Mouse (Mus musculus) layer of hippocampus, adult 2 months (tissue): Measurements from ENCODE around the gene Ptprm. TPM values are rescaled to one million over a fixed set of nuclear protein-coding genes. Genes with fewer than 3 reads are reported as not detected.

Source experiments
- DNase-seq, 2 experiments: peaks; one replicate each; pipeline ENCODE4 v3.0.0; 2022; ENCODE audit warnings: low spot score in 2 of 2
- H3K27ac ChIP-seq: fragments of 200-600 bp; 2 replicates; pipeline ENCODE4 v1.8.1; 2022
- H3K4me3 ChIP-seq: fragments of 200-600 bp; 2 replicates; pipeline ENCODE4 v1.8.1; 2022; ENCODE audit warnings: mild to moderate bottlenecking
- CTCF ChIP-seq: fragments of 200-600 bp; conservative IDR thresholded peaks from 2 replicates; pipeline ENCODE4 v1.8.1; 2022; ENCODE audit warnings: antibody characterized with exemption, mild to moderate bottlenecking, moderate library complexity
- total RNA-seq, 2 experiments: library from RNA; stranded (reverse); gene quantifications; 2 replicates each; pipeline ENCODE4 v1.2.3; 2021

The Ptprm gene
- total RNA-seq, 2 experiments from 2014 or later: 21.1 to 26.4 TPM

- no peak for TF ChIP-seq CTCF
- Histone ChIP-seq H3K4me3 (no peak overlapping the region), H3K27ac (no peak overlapping the region)
- DNase-seq: no peak
Observed at GRCm38 (mm10) chr17:67215326-67215725, 138.9 kb downstream of the Ptprm start.

DNA sequence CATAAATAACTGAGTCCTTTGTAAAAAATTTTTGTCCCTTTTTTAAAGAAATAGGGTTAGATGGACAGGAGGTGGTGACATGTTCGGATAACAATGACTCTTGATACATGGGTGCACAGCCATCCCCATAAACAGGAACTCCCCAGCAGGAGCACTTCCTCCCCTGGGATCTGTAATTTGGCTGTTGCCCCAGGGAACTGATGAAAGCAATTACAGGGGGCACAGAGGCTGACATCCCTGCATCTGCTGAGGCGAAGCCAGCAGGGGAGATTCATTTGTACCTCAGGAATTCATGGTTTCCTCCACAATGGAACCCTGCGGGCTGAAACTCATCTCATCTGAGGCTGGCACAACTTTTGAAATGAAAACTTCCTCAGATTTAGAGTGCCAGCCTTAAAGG is 140.5 kb downstream of the Ptprm start:
- H3K27ac ChIP-seq: no peak overlapping the region
- no peak for TF ChIP-seq CTCF
- DNase-seq: no peak

GRCm38 (mm10) chr17:67209676-67210344 is 144.4 kb downstream of the Ptprm start:
- no peak for TF ChIP-seq CTCF
- H3K4me3 ChIP-seq: no peak overlapping the region
- no peak for DNase-seq
- no peak overlapping the region for H3K27ac ChIP-seq

More for the DNA sequence above, 140.5 kb downstream of the Ptprm start:
- no peak overlapping the region for H3K4me3 ChIP-seq

DNA sequence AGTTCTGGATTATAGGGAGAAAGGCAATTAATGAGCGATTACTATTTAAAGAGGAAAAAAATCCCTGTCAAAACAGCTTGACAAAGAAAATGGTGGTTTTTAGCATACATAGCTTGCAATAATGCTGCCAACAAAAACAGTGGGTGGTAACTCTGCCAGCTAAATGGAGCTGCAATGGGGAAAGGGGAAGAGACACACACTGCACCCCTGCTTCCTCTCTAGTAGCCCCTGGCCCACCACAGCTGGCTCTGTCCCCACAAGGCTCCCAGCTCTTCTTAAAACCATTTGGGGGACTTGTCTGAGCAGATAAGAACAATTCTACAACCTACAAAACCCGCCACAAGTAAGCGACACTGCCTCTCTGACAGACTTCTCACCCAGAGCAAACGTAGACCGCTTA is 145.7 kb downstream of the Ptprm start:
- Histone ChIP-seq H3K27ac (no peak overlapping the region), H3K4me3 (no peak overlapping the region)
- TF ChIP-seq CTCF: no peak
- DNase-seq: no peak

GRCm38 (mm10) chr17:67206984-67207383 is 147.3 kb downstream of the Ptprm start:
- DNase-seq: no peak
- TF ChIP-seq CTCF: no peak
- H3K27ac ChIP-seq: no peak overlapping the region
- H3K4me3 ChIP-seq: no peak overlapping the region

DNA sequence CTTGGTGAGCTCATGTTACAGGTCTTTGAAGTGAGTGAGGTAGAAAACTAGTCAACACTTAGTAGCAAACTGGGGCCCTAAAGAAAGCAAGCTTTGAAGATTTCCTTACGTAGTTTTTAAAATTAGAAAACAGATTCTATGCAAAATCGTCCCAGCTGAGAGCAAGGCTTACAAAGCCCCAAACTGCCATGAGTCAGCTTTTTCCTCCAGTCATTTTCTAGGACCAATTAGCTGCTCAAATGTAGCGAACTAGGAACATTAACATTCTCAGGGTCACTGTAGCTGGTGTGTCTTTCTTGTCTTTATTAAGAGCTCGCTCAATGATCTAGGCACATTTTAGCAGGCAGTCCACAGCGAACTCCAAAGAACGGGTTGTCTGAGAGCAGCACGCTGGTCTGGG is 153.1 kb downstream of the Ptprm start:
- peak in 1 of 2 experiments; percentile 3 for DNase-seq
- Histone ChIP-seq H3K4me3 (no peak overlapping the region), H3K27ac (peak overlapping the region; percentile 57; the same call in 1 of the 2 replicates)
- TF ChIP-seq CTCF: no peak

DNA sequence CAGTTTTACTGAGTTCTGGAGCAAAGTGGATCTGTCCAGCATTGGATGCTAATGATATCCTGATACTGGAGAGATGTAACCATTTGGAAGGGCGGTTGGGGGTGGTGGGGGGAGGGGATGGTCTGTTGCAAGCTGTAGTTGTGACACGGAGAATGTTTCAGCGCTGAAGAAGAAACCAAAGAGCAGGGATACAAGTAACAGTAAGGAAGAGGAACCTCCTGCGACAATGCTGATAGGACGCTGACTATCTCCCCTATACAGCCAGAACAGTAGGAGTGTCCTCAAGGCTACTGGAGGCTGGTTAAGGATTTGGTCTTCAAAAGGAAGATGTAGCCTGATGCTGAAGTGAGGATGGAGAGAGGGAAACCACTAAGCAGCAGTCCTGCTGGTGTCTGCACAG is 160.5 kb downstream of the Ptprm start:
- Histone ChIP-seq H3K4me3 (no peak overlapping the region), H3K27ac (no peak overlapping the region)
- TF ChIP-seq CTCF: no peak
- DNase-seq: no peak

DNA sequence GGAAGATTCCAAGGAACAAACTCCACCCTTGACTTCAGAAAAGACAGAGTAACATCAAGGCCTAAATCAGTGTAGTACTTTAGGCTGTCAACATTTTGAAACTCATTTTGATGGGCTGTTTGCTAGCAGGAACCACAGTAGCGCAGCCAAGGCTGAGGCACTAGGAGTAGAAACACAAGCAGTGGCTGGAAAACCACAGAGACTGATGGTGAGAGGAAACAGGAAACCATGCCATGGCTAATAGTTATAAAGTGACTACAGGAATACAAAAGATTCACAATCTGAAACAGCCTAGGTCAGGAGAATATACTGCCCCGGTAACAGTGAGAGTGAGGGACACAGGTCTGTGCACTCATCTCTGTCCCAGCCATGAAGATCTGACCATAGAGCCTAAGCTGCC is 165.7 kb downstream of the Ptprm start:
- no peak for TF ChIP-seq CTCF
- Histone ChIP-seq H3K27ac (no peak overlapping the region), H3K4me3 (no peak overlapping the region)
- DNase-seq: no peak

DNA sequence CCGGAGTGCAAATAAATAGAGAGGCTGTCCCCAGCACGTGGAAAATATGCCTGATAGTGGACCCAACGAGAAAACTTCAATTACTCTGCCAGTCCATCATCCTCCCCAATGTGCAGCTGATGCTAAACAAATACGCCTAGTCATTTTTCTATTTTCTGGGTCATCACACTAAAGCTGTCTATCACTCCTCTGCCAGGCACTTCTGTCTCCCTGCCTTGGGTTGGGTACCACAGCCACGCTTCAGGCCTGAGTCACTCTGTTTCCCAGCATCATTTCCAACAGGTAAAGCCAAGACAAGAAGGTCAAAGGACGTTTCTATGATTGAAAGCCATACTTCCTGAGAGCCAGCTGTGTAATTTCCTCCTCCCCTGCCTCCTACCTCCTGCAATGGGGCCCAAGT is 167.4 kb downstream of the Ptprm start:
- Histone ChIP-seq H3K4me3 (no peak overlapping the region), H3K27ac (no peak overlapping the region)
- DNase-seq: no peak
- TF ChIP-seq CTCF: no peak

GRCm38 (mm10) chr17:67185942-67186341 is 168.3 kb downstream of the Ptprm start:
- Histone ChIP-seq H3K4me3 (no peak overlapping the region), H3K27ac (no peak overlapping the region)
- TF ChIP-seq CTCF: no peak
- DNase-seq: no peak

GRCm38 (mm10) chr17:67179446-67179845 is 174.8 kb downstream of the Ptprm start:
- no peak overlapping the region for H3K27ac ChIP-seq
- TF ChIP-seq CTCF: no peak
- H3K4me3 ChIP-seq: no peak overlapping the region
- DNase-seq: no peak

DNA sequence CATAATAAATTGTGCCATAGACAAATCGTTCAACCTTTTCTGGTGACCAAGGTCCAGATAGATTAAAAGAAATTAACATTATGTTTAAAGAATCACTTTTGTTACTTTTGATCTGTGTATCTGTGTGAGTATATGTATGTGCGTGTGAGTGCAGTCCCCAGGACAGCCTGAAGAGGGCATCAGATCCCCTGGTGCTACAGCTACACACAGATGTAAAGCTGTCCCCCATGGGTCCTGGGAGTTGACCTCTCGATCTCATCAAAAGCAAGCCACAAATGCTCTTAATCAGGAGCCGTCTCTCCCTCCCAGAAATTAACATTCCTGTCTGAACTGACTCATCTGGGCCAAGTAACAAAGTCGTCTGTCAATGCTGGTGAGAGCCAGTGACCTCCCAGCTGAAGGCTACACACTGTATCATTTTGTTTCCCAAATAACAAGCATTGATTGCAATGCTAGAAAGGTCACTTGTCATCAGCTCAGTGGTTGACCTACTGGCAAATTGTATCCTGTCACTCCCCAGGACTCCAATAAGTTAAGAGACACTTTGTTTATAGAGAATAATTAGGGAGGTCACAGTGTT is 175.5 kb downstream of the Ptprm start:
- DNase-seq: no peak
- no peak overlapping the region for H3K4me3 ChIP-seq
- no peak overlapping the region for H3K27ac ChIP-seq
- peak; percentile 46 for TF ChIP-seq CTCF

DNA sequence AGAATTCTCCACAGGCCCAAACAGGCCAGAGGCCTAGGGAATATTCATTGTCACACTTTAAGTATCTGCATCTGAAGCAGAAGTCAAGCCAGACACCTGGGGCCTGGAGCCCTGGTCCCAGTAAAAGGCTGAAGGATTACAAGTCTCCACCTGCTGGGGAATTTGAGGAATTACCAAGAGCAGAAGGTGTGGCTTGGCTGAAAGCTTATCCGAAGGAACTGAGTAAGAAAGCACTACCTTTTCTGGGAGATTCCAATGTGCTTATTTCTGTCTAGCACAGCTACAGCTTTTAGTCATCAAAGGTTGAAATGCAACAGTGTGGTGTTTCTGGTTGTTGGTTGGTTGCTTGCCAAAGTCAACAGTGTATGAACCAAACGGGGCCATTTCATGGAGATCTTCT is 178.4 kb downstream of the Ptprm start:
- peak; percentile 88 for TF ChIP-seq CTCF
- peak; percentile 39 to 51 for DNase-seq
- Histone ChIP-seq H3K4me3 (no peak overlapping the region), H3K27ac (no peak overlapping the region)

DNA sequence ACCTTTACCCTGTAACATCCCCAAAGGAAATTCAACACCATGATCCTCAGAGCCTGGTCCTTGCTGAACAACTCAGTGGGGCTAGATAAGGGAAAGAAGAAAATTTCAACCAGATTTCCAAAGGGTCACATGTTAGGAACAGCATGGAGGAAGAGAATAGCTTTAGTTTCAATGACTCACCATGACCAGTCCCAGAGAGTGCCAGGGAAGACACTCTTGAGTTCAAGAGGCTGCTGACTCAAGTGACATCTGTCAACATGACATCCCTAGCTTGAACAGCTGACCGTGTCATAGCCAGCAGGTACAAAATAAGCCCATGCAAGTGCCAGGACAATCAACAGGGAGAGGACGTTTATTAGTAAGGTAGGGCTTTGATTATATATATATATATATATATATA is 182.9 kb downstream of the Ptprm start:
- TF ChIP-seq CTCF: no peak
- no peak overlapping the region for H3K27ac ChIP-seq
- no peak overlapping the region for H3K4me3 ChIP-seq
- DNase-seq: no peak

DNA sequence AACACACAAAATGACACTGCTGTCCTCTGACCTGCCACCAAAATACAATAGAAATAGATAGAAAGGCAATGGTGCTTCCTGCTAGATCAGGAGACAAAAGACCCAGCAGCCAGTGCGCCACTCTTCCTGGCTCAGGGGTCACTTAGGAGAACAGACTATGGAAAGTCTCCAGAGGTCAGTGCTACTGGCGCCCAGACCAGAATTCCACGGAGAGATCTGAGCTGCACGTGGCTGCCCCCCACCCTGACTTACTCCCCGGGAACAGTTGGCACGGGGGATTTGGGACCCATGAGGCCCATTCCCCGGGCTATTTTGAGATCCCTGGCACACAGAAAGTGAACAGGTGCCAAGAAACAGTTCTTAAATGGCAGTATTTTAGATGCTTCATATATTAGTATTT is 183.6 kb downstream of the Ptprm start:
- no peak for DNase-seq
- TF ChIP-seq CTCF: no peak
- Histone ChIP-seq H3K4me3 (no peak overlapping the region), H3K27ac (no peak overlapping the region)
